Mouse (Mus musculus) midbrain, embryonic 16.5 days (tissue): Measurements from ENCODE around the gene Klra10. TPM values are rescaled to one million over a fixed set of nuclear protein-coding genes. Genes with fewer than 3 reads are reported as not detected.
"Not testable (repeated sequence)": the region's sequence is repeated elsewhere in the genome, so short reads cannot be mapped to it uniquely, and the experiment has no call there.

Experiments used
- ATAC-seq: fragments of 200-750 bp; cut with Nextera tagmentation; 2 replicates; pipeline ENCODE4 v1.8.0; 2017; ENCODE audit warnings: moderate TSS enrichment
- H3K27ac ChIP-seq: fragments of 300-500 bp; sonication (generic); 2 replicates; pipeline ENCODE4 v1.5.1; 2014; ENCODE audit warnings: mild to moderate bottlenecking, low read length, mixed read lengths
- H3K27me3 ChIP-seq: fragments of 300-500 bp; sonication (generic); 2 replicates; pipeline ENCODE4 v1.6.1; 2014; ENCODE audit warnings: low read depth, low read length, mixed read lengths; ENCODE audit not compliant: control insufficient read depth, insufficient read depth
- H3K36me3 ChIP-seq: fragments of 300-500 bp; sonication (generic); 2 replicates; pipeline ENCODE4 v1.6.1; 2014; ENCODE audit warnings: mild to moderate bottlenecking, low read length, moderate library complexity, mixed read lengths; ENCODE audit not compliant: control insufficient read depth, insufficient read depth
- H3K4me1 ChIP-seq: fragments of 300-500 bp; sonication (generic); 2 replicates; pipeline ENCODE4 v1.6.1; 2014; ENCODE audit warnings: mild to moderate bottlenecking, low read length, mixed read lengths; ENCODE audit not compliant: control insufficient read depth, insufficient read depth
- H3K4me2 ChIP-seq: fragments of 300-500 bp; sonication (generic); 2 replicates; pipeline ENCODE4 v1.6.1; 2014; ENCODE audit warnings: mild to moderate bottlenecking, low read length, mixed read lengths
- H3K4me3 ChIP-seq: fragments of 300-500 bp; sonication (generic); 2 replicates; pipeline ENCODE4 v1.5.1; 2014; ENCODE audit warnings: low read depth, mild to moderate bottlenecking, low read length, moderate library complexity, mixed read lengths
- H3K9ac ChIP-seq: fragments of 300-500 bp; sonication (generic); 2 replicates; pipeline ENCODE4 v1.6.1; 2014; ENCODE audit warnings: low read depth, low read length, mixed read lengths
- H3K9me3 ChIP-seq: fragments of 300-500 bp; sonication (generic); replicated peaks from 2 replicates; pipeline ENCODE4 v1.6.1; 2014; ENCODE audit warnings: mild to moderate bottlenecking, low read length, mixed read lengths; ENCODE audit not compliant: control insufficient read depth, poor library complexity, severe bottlenecking
- WGBS: fragments of 180-500 bp; shearing (Covaris S2); extraction: QIAGEN DNeasy Blood & Tissue Kit; methylation state at CpG from one replicate; pipeline ENCODE4 v1.1.7; 2014; 5-methylcytosine and 5-hydroxymethylcytosine counted together
- polyA plus RNA-seq: library from polyadenylated mRNA; unstranded; fragments of >200 nt; fragmentation: Nextera tagmentation; extraction: Ambion mirVana; gene quantifications from 2 replicates; pipeline ENCODE4 v1.2.1, GENCODE M21; 2015

Gene Klra10
- polyA plus RNA-seq, result not detected in 2 replicates

GRCm38 (mm10) chr6:130281828-130282227, at the start of gene Klra10:
TSS of gene Klra10 (minus strand) at chr6:130281928.
- H3K27ac ChIP-seq, H3K36me3 ChIP-seq, H3K4me1 ChIP-seq, H3K9me3 ChIP-seq, H3K4me3 ChIP-seq, H3K4me2 ChIP-seq, ATAC-seq, H3K9ac ChIP-seq, H3K27me3 ChIP-seq: not testable (repeated sequence)
- 68% methylated on average over 1 of the region's 1 CpGs for WGBS

GRCm38 (mm10) chr6:130287984-130288649, 6.4 kb upstream of the Klra10 start:
- Histone ChIP-seq H3K4me1 (no peaks in the 10 kb centered on the region), H3K4me3 (no peak overlapping the region)

DNA sequence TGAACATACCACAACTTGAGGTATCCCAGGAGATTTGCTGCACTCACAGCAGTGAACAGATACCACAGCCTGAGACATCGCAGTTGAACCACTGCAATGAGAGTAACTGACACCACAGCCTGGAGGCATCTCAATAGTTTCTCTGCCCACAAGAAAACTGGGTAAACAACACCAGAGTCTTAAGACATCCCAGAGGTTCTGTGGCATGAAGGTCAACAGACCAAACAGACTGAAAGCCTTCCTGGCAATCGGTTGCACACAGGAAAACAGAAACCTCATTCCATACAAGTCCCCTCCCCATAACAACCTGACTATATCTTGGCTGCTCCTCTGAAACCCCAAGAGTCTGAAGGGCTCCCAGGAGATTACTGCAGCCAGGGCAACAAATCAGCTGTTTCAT, 26.4 kb downstream of the Klra10 start:
- peaks cover 8% of the 10 kb centered on the region; the same call in 1 of the 2 replicates for H3K9me3 ChIP-seq
- no peaks in the 10 kb centered on the region for H3K4me1 ChIP-seq
- no peaks in the 10 kb centered on the region for H3K36me3 ChIP-seq
- H3K27ac ChIP-seq, result no peak overlapping the region
- no peak overlapping the region for H3K4me3 ChIP-seq
- 88% methylated on average over 2 of the region's 2 CpGs for WGBS
- H3K9ac ChIP-seq, result no peak overlapping the region
- no peak for ATAC-seq
- H3K27me3 ChIP-seq, result no peaks in the 10 kb centered on the region
- no peak overlapping the region for H3K4me2 ChIP-seq

More at GRCm38 (mm10) chr6:130287984-130288649, 6.4 kb upstream of the Klra10 start:
- H3K9ac ChIP-seq, result no peak overlapping the region
- no peaks in the 10 kb centered on the region for H3K27me3 ChIP-seq
- no peaks in the 10 kb centered on the region for H3K36me3 ChIP-seq
- 0 out of 2 replicates have a peak, but pooled peaks cover 2% of the 10 kb centered on the region for H3K9me3 ChIP-seq
- H3K27ac ChIP-seq, result no peak overlapping the region
- ATAC-seq, result no peak
- H3K4me2 ChIP-seq, result no peak overlapping the region

GRCm38 (mm10) chr6:130237536-130237935, 44.2 kb downstream of the Klra10 start:
- WGBS, result 71% methylated on average over 2 of the region's 2 CpGs
- Histone ChIP-seq H3K4me3 (no peak overlapping the region), H3K36me3 (no peaks in the 10 kb centered on the region), H3K9ac (no peak overlapping the region), H3K27me3 (no peaks in the 10 kb centered on the region), H3K27ac (no peak overlapping the region), H3K4me1 (no peaks in the 10 kb centered on the region), H3K9me3 (0 out of 2 replicates have a peak, but pooled peaks cover 2% of the 10 kb centered on the region), H3K4me2 (no peak overlapping the region)
- no peak for ATAC-seq

- Histone ChIP-seq H3K27me3 (no peaks in the 10 kb centered on the region), H3K9ac (no peak overlapping the region), H3K4me3 (no peak overlapping the region), H3K36me3 (no peaks in the 10 kb centered on the region), H3K4me2 (no peak overlapping the region), H3K27ac (no peak overlapping the region), H3K9me3 (0 out of 2 replicates have a peak, but pooled peaks cover 2% of the 10 kb centered on the region), H3K4me1 (no peaks in the 10 kb centered on the region)
- WGBS, result 33% methylated on average over 1 of the region's 1 CpGs
- ATAC-seq, result no peak
These were observed 45.1 kb downstream of the Klra10 start for GRCm38 (mm10) chr6:130236635-130237034.

DNA sequence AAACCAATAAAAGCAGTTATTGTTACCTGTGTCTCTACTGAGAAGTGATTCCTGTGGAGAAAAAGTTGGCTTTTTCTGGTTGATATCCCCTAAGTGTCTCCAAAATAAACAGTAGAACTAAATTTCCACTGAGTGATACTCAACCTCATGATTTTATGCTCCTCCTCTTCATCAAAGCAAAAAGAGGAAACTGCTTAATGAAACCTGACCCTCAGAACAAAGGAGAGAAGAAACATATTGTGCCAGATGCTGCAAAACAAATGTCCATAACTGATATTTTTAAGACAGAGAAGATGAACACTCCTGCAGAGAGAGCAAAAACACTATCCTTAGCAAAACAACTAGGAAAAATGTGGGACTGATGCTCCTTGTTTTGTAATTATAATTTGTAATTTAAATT, 48.5 kb downstream of the Klra10 start, which contains the start of gene Klra7:
Klra7 (minus strand) TSS at position 101 of the 400 bp plus-strand sequence.
- H3K9me3 ChIP-seq, result peaks cover 2% of the 10 kb centered on the region; the same call in 1 of the 2 replicates
- H3K27ac ChIP-seq, result no peak within 1 kb of the TSS
- no peaks in the 10 kb centered on the region for H3K27me3 ChIP-seq
- no peak within 1 kb of the TSS for H3K4me3 ChIP-seq
- no peaks in the 10 kb centered on the region for H3K36me3 ChIP-seq
- no peak for ATAC-seq
- H3K9ac ChIP-seq, result no peak within 1 kb of the TSS
- H3K4me2 ChIP-seq, result no peak within 1 kb of the TSS
- no peaks in the 10 kb centered on the region for H3K4me1 ChIP-seq

Other genes starting within 250 kb of the Klra10 start
- gene Klra4, start 214.7 kb downstream of the Klra10 start, polyA plus RNA-seq, result not detected in 2 replicates
- gene Klra8, start 152.0 kb downstream of the Klra10 start, polyA plus RNA-seq, result not detected in 2 replicates
- not detected in 2 replicates for gene Klra9, start 88.8 kb downstream of the Klra10 start, polyA plus RNA-seq
- not detected in 2 replicates for gene Klra7, start 48.6 kb downstream of the Klra10 start, polyA plus RNA-seq
- gene Klra3, start 55.6 kb upstream of the Klra10 start, polyA plus RNA-seq, result not detected in 2 replicates
- not detected in 2 replicates for gene Klra1, start 104.9 kb upstream of the Klra10 start, polyA plus RNA-seq